Mouse (Mus musculus): ENCODE measurements around the gene Gm8180. TPM values are rescaled to one million over a fixed set of nuclear protein-coding genes. Genes with fewer than 3 reads are reported as not detected.

The Gm8180 gene
- polyA plus RNA-seq, 1 experiment from 2014 or later, result not detected

Other genes with a start within 250 kb of the Gm8180 start
- gene Gm5799, start 241.2 kb downstream of the Gm8180 start, polyA plus RNA-seq (2015; fragmentation: Nextera tagmentation; extraction: Ambion mirVana), result not detected in 2 replicates
- not detected in 2 replicates for gene Gm17654, start 205.6 kb downstream of the Gm8180 start, polyA plus RNA-seq (2015; fragmentation: Nextera tagmentation; extraction: Ambion mirVana)
- not detected in 2 replicates for gene Gm10375, start 176.7 kb downstream of the Gm8180 start, polyA plus RNA-seq (2015; fragmentation: Nextera tagmentation; extraction: Ambion mirVana)
- gene Gm8165, start 107.5 kb downstream of the Gm8180 start, polyA plus RNA-seq (2015; fragmentation: Nextera tagmentation; extraction: Ambion mirVana), result not detected in 2 replicates
- gene Gm7324, start 86.9 kb downstream of the Gm8180 start, polyA plus RNA-seq (2015; fragmentation: Nextera tagmentation; extraction: Ambion mirVana), result 0.30 and 0.31 TPM in 2 replicates
- not detected in 2 replicates for gene Gm16506, start 57.3 kb downstream of the Gm8180 start, polyA plus RNA-seq (2015; fragmentation: Nextera tagmentation; extraction: Ambion mirVana)
- not detected in 2 replicates for gene Gm6526, start 36.9 kb downstream of the Gm8180 start, polyA plus RNA-seq (2015; fragmentation: Nextera tagmentation; extraction: Ambion mirVana)
- gene Ear1, start 90.8 kb upstream of the Gm8180 start, polyA plus RNA-seq (2015; fragmentation: Nextera tagmentation; extraction: Ambion mirVana), result 7.1 and 12.1 TPM in 2 replicates
- gene Ear10, start 138.8 kb upstream of the Gm8180 start, polyA plus RNA-seq (2015; fragmentation: Nextera tagmentation; extraction: Ambion mirVana), result not detected in 2 replicates
- gene Gm8113, start 140.6 kb upstream of the Gm8180 start, polyA plus RNA-seq (2015; fragmentation: Nextera tagmentation; extraction: Ambion mirVana), result 5.6 and 6.7 TPM in 2 replicates
- gene Ang5, start 172.3 kb upstream of the Gm8180 start, polyA plus RNA-seq (2015; fragmentation: Nextera tagmentation; extraction: Ambion mirVana), result not detected in 2 replicates
- gene Ang6, start 217.5 kb upstream of the Gm8180 start, polyA plus RNA-seq (2015; fragmentation: Nextera tagmentation; extraction: Ambion mirVana), result not detected in 2 replicates